Mouse (Mus musculus) frontal cortex, postnatal 36 days (tissue): ENCODE data around the gene Smim14.

Experiments used
- DNase-seq, 2 experiments: peaks; one replicate each; pipeline ENCODE4 v3.0.0; 2022; ENCODE audit warnings: low spot score in 2 of 2

The Smim14 gene

GRCm38 (mm10) chr5:65401251-65401994, 135.6 kb downstream of the Smim14 start:
- DNase-seq = peak; percentile 75 to 88
